Mouse (Mus musculus) lung, postnatal 0 days (tissue): ENCODE results near the gene Vps26c.

Experiments used
- CTCF ChIP-seq: IDR thresholded peaks from 2 replicates; pipeline ENCODE4 v1.5.1; 2016; ENCODE audit warnings: antibody characterized with exemption, mild to moderate bottlenecking
- EP300 ChIP-seq: IDR thresholded peaks from 2 replicates; pipeline ENCODE4 v1.6.1; 2016; ENCODE audit warnings: antibody characterized with exemption, mild to moderate bottlenecking, control low read depth

DNA sequence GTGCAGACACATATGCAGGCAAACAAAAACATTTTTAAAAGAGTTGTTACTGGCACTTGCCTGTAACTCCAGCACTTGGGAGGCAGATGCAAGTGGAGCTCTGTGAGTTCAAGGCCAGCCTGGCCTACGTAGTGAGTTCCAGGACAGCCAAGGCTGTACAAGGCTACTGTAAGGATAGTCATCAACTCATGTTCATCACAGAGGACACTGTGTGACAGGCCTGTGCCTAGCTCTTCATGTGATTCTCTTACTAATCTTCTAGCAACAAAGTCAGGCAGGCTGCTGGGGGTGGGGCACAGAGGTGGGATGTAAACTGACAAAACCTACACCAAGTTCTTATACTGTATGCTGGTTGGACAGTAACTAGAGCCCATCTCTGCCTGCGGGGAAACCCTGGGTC, 19.6 kb downstream of the Vps26c start:
- TF ChIP-seq CTCF (no peak), EP300 (no peak)
